Mouse (Mus musculus): Measurements from ENCODE around the gene Kcnk1. TPM values are rescaled to one million over a fixed set of nuclear protein-coding genes. Genes with fewer than 3 reads are reported as not detected.

Kcnk1 gene
- polyA plus RNA-seq, 1 experiment, result not detected

GRCm38 (mm10) chr8:126007538-126008330 is 12.8 kb downstream of the Kcnk1 start:
- Histone ChIP-seq H3K36me3 (ENCODE audit: control insufficient read depth, insufficient read depth) (no peaks in the 10 kb centered on the region), H3K79me3 (ENCODE audit: low read depth) (no peaks in the 10 kb centered on the region), H3ac (ENCODE audit: control insufficient read depth, insufficient read length, low read depth) (no peak overlapping the region), H3K27me3 (ENCODE audit: control insufficient read depth, insufficient read depth, insufficient read length) (peaks cover 7% of the 10 kb centered on the region), H3K4me3 (ENCODE audit: insufficient read depth, poor library complexity, severe bottlenecking) (no peak overlapping the region), H3K79me2 (ENCODE audit: control insufficient read depth, insufficient read depth) (no peaks in the 10 kb centered on the region)
- TF ChIP-seq MAX (IDR thresholded peaks at IDR 0.05) (no peak), CEBPB (IDR thresholded peaks at IDR 0.05; ENCODE audit: low read depth) (no peak), CTCF (IDR thresholded peaks at IDR 0.05; ENCODE audit: control insufficient read depth, insufficient read depth, insufficient read length) (no peak), USF1 (IDR thresholded peaks at IDR 0.05; ENCODE audit: low read depth) (no peak)

DNA sequence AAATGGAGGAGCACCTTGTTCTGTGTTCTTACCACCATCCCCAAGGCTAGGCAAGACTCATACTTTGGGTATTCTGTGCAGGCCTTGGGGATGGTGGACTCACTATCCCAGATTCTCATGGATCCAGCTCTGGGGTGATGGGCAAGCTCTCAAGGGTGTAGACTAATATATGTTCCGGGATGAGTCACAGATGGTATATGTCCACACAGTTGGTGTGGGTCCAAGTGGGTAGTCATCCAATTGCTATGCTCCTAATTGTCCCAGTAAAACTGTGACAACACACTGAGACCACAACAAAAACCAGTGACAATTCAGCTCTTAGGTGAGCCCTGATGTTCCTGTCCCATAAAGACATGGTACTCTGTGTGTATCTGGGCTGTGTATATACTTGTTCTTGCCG is 14.0 kb downstream of the Kcnk1 start:
- Histone ChIP-seq H3ac (ENCODE audit: control insufficient read depth, insufficient read length, low read depth) (no peak overlapping the region), H3K27me3 (ENCODE audit: control insufficient read depth, insufficient read depth, insufficient read length) (peaks cover 7% of the 10 kb centered on the region), H3K4me3 (ENCODE audit: insufficient read depth, poor library complexity, severe bottlenecking) (no peak overlapping the region), H3K36me3 (ENCODE audit: control insufficient read depth, insufficient read depth) (no peaks in the 10 kb centered on the region), H3K79me2 (ENCODE audit: control insufficient read depth, insufficient read depth) (no peaks in the 10 kb centered on the region), H3K79me3 (ENCODE audit: low read depth) (no peaks in the 10 kb centered on the region)
- TF ChIP-seq USF1 (IDR thresholded peaks at IDR 0.05; ENCODE audit: low read depth) (no peak), MYOG (IDR thresholded peaks at IDR 0.05; ENCODE audit: control insufficient read depth, extremely low read depth, insufficient read length) (no peak), FOSL1 (IDR thresholded peaks at IDR 0.05; ENCODE audit: insufficient read depth, low read length, poor library complexity, severe bottlenecking) (no peak), CTCF (IDR thresholded peaks at IDR 0.05; ENCODE audit: control insufficient read depth, insufficient read depth, insufficient read length) (no peak), CEBPB (IDR thresholded peaks at IDR 0.05; ENCODE audit: low read depth) (no peak), MYOD1 (IDR thresholded peaks at IDR 0.05; ENCODE audit: control insufficient read depth, insufficient read length, low read depth) (no peak), MAX (IDR thresholded peaks at IDR 0.05) (no peak)

GRCm38 (mm10) chr8:126010900-126011299 is 15.9 kb downstream of the Kcnk1 start:
- no peaks in the 10 kb centered on the region for H3K79me3 ChIP-seq (ENCODE audit: low read depth)
- H3ac ChIP-seq (ENCODE audit: control insufficient read depth, insufficient read length, low read depth), result no peak overlapping the region
- no peak overlapping the region for H3K4me3 ChIP-seq (ENCODE audit: insufficient read depth, poor library complexity, severe bottlenecking)
- peaks cover 4% of the 10 kb centered on the region for H3K27me3 ChIP-seq (ENCODE audit: control insufficient read depth, insufficient read depth, insufficient read length)
- no peaks in the 10 kb centered on the region for H3K36me3 ChIP-seq (ENCODE audit: control insufficient read depth, insufficient read depth)
- no peaks in the 10 kb centered on the region for H3K79me2 ChIP-seq (ENCODE audit: control insufficient read depth, insufficient read depth)
- no peak for TF ChIP-seq FOSL1 (IDR thresholded peaks at IDR 0.05; ENCODE audit: insufficient read depth, low read length, poor library complexity, severe bottlenecking)
- no peak for TF ChIP-seq MAX (IDR thresholded peaks at IDR 0.05)

DNA sequence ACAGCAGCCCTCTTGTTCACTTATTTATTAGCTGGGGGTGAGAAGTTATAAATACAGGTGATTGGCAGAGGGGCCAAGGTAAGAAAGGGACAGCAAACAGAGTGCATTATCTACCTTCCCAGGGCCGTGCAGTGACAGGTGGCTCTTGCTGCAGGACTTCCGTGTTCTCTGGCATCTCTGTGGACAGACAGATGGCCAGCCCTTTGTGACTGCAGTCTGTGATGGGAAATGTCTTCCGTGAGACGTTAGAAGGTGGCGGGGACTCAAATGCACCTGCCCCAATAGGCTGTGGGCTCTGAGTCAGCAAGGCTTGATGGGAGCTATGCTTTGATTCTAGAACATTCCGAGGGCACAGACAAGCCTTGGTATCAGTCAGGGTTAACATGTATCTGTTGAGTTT is 17.4 kb downstream of the Kcnk1 start:
- no peak for TF ChIP-seq MYOD1 (IDR thresholded peaks at IDR 0.05; ENCODE audit: control insufficient read depth, insufficient read length, low read depth)
- TF ChIP-seq MAX (IDR thresholded peaks at IDR 0.05), result no peak
- TF ChIP-seq CEBPB (IDR thresholded peaks at IDR 0.05; ENCODE audit: low read depth), result no peak
- no peak for TF ChIP-seq MYOG (IDR thresholded peaks at IDR 0.05; ENCODE audit: control insufficient read depth, extremely low read depth, insufficient read length)
- H3K27me3 ChIP-seq (ENCODE audit: control insufficient read depth, insufficient read depth, insufficient read length), result no peaks in the 10 kb centered on the region
- no peaks in the 10 kb centered on the region for H3K79me3 ChIP-seq (ENCODE audit: low read depth)
- no peaks in the 10 kb centered on the region for H3K36me3 ChIP-seq (ENCODE audit: control insufficient read depth, insufficient read depth)
- no peak overlapping the region for H3K4me3 ChIP-seq (ENCODE audit: insufficient read depth, poor library complexity, severe bottlenecking)
- no peaks in the 10 kb centered on the region for H3K79me2 ChIP-seq (ENCODE audit: control insufficient read depth, insufficient read depth)
- H3ac ChIP-seq (ENCODE audit: control insufficient read depth, insufficient read length, low read depth), result no peak overlapping the region

DNA sequence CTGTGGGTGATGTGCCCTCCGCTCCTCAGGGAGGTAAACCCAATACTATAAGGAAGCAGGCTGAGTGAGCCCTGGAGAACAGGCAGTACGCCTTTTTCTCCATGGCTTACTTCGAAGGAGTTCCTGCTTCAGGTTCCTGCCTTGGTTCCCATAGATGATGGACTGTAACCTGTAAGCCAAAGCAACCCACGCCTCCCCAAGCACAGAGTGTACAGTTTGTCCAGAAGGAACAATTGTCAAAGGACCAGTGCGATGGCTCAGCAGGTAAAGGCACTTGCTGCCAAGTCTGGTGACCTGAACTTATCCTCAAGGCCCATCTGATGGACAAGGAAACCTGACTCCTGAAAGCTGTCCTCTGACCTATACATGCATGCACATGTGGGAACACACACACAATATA is 18.7 kb downstream of the Kcnk1 start:
- no peaks in the 10 kb centered on the region for H3K36me3 ChIP-seq (ENCODE audit: control insufficient read depth, insufficient read depth)
- no peaks in the 10 kb centered on the region for H3K79me3 ChIP-seq (ENCODE audit: low read depth)
- no peak overlapping the region for H3K4me3 ChIP-seq (ENCODE audit: insufficient read depth, poor library complexity, severe bottlenecking)
- H3ac ChIP-seq (ENCODE audit: control insufficient read depth, insufficient read length, low read depth), result no peak overlapping the region
- no peak for TF ChIP-seq CEBPB (IDR thresholded peaks at IDR 0.05; ENCODE audit: low read depth)
- TF ChIP-seq MAX (IDR thresholded peaks at IDR 0.05), result no peak
- TF ChIP-seq MYOD1 (IDR thresholded peaks at IDR 0.05; ENCODE audit: control insufficient read depth, insufficient read length, low read depth), result no peak
- no peak for TF ChIP-seq USF1 (IDR thresholded peaks at IDR 0.05; ENCODE audit: low read depth)
- TF ChIP-seq CTCF (IDR thresholded peaks at IDR 0.05; ENCODE audit: control insufficient read depth, insufficient read depth, insufficient read length), result no peak
- no peak for TF ChIP-seq MYOG (IDR thresholded peaks at IDR 0.05; ENCODE audit: control insufficient read depth, extremely low read depth, insufficient read length)
- no peak for TF ChIP-seq FOSL1 (IDR thresholded peaks at IDR 0.05; ENCODE audit: insufficient read depth, low read length, poor library complexity, severe bottlenecking)
- no peaks in the 10 kb centered on the region for H3K79me2 ChIP-seq (ENCODE audit: control insufficient read depth, insufficient read depth)
- no peaks in the 10 kb centered on the region for H3K27me3 ChIP-seq (ENCODE audit: control insufficient read depth, insufficient read depth, insufficient read length)

- H3K4me3 ChIP-seq (ENCODE audit: insufficient read depth, poor library complexity, severe bottlenecking), result no peak overlapping the region
- no peaks in the 10 kb centered on the region for H3K79me2 ChIP-seq (ENCODE audit: control insufficient read depth, insufficient read depth)
- no peak for TF ChIP-seq MAX (IDR thresholded peaks at IDR 0.05)
- no peak for TF ChIP-seq FOSL1 (IDR thresholded peaks at IDR 0.05; ENCODE audit: insufficient read depth, low read length, poor library complexity, severe bottlenecking)
- TF ChIP-seq MYOD1 (IDR thresholded peaks at IDR 0.05; ENCODE audit: control insufficient read depth, insufficient read length, low read depth), result no peak
- TF ChIP-seq MYOG (IDR thresholded peaks at IDR 0.05; ENCODE audit: control insufficient read depth, extremely low read depth, insufficient read length), result no peak
- no peak for TF ChIP-seq CEBPB (IDR thresholded peaks at IDR 0.05; ENCODE audit: low read depth)
- TF ChIP-seq CTCF (IDR thresholded peaks at IDR 0.05; ENCODE audit: control insufficient read depth, insufficient read depth, insufficient read length), result no peak
- TF ChIP-seq USF1 (IDR thresholded peaks at IDR 0.05; ENCODE audit: low read depth), result no peak
- no peaks in the 10 kb centered on the region for H3K36me3 ChIP-seq (ENCODE audit: control insufficient read depth, insufficient read depth)
- no peaks in the 10 kb centered on the region for H3K27me3 ChIP-seq (ENCODE audit: control insufficient read depth, insufficient read depth, insufficient read length)
- no peak overlapping the region for H3ac ChIP-seq (ENCODE audit: control insufficient read depth, insufficient read length, low read depth)
- no peaks in the 10 kb centered on the region for H3K79me3 ChIP-seq (ENCODE audit: low read depth)
These were observed 27.0 kb downstream of the Kcnk1 start for GRCm38 (mm10) chr8:126021932-126022331.

Data from C2C12 (cell line).